8 mouse cellular contexts compared by ENCODE assay signal in genomic region chr16:23107946-23108759, GRCm38 (mm10). TPM values are rescaled to one million over a fixed set of nuclear protein-coding genes. Genes with fewer than 3 reads are reported as not detected.
DNase-seq lines count a peak whose midpoint lies in the region; ATAC-seq lines count a peak whose summit lies in the region.

No protein-coding gene starts in this region.

- DNase-seq in embryo, embryonic 10 days (ENCODE audit: low spot score): peak; percentile 85
- DNase-seq in gastrocnemius, postnatal 10 days: peak; percentile 85
- DNase-seq in induced T-regulatory cell, adult 2 months (ENCODE audit: low read depth): peak; percentile 87
- DNase-seq in left cerebral cortex, adult 9 months (ENCODE audit: low spot score in 2 of 2): peak; percentile 49 to 82
- peak; percentile 89 to 91 for DNase-seq in right cerebral cortex, postnatal 10 days (ENCODE audit: low spot score in 2 of 2)
- peak; percentile 84 for DNase-seq in urinary bladder, postnatal 14 days (ENCODE audit: low spot score)

- ATAC-seq in activated CD4-positive, CD25-positive, alpha-beta regulatory T cell, adult 4 months: peak; percentile 55

- peaks cover 48% of the 10 kb centered on the region for H3K4me1 ChIP-seq in megakaryocyte, embryonic 14.5 days

- H3K36me3 ChIP-seq in megakaryocyte, embryonic 14.5 days (replicated peaks; ENCODE audit: low read length): peaks cover 42% of the 10 kb centered on the region

- H3K27me3 ChIP-seq in megakaryocyte, embryonic 14.5 days (replicated peaks): no peaks in the 10 kb centered on the region

- H3K4me3 ChIP-seq in megakaryocyte, embryonic 14.5 days (replicated peaks): peak overlapping the region; percentile 99

- no peaks in the 10 kb centered on the region for H3K9me3 ChIP-seq in megakaryocyte, embryonic 14.5 days

RNA-seq across cellular contexts. Expression of gene Eif4a2, which starts 0.9 kb away (rescaled TPM):
- 100 to 1,000 TPM; 399 to 481 TPM for polyA plus RNA-seq in activated CD4-positive, CD25-positive, alpha-beta regulatory T cell, adult 4 months (2017; shearing (Covaris generic))
- 100 to 1,000 TPM; 272 to 309 TPM for total RNA-seq in gastrocnemius, postnatal 10 days (2021)
- 5.3 TPM in 1 of 2 replicates, not detected in the other for polyA plus RNA-seq in megakaryocyte, embryonic 14.5 days (2012; ENCODE audit: insufficient read depth, low replicate concordance)

RNA-seq across cellular contexts. Expression of gene Rfc4, which starts 19.4 kb away (rescaled TPM):
- 10 to 100 TPM; 51.8 to 68.2 TPM for polyA plus RNA-seq in activated CD4-positive, CD25-positive, alpha-beta regulatory T cell, adult 4 months (2017; shearing (Covaris generic))
- 1 to 10 TPM; 7.4 to 8.2 TPM for total RNA-seq in gastrocnemius, postnatal 10 days (2021)
- 26.5 TPM in 1 of 2 replicates, not detected in the other for polyA plus RNA-seq in megakaryocyte, embryonic 14.5 days (2012; ENCODE audit: insufficient read depth, low replicate concordance)

RNA-seq across cellular contexts. Expression of gene Adipoq, which starts 38.2 kb away (rescaled TPM):
- polyA plus RNA-seq in activated CD4-positive, CD25-positive, alpha-beta regulatory T cell, adult 4 months (2017; shearing (Covaris generic)): not detected
- total RNA-seq in gastrocnemius, postnatal 10 days (2021): 10 to 100 TPM; 12.4 to 15.1 TPM
- not detected in 2 replicates for polyA plus RNA-seq in megakaryocyte, embryonic 14.5 days (2012; ENCODE audit: insufficient read depth, low replicate concordance)

RNA-seq across cellular contexts. Expression of gene Kng1, which starts 50.5 kb away (rescaled TPM):
- under 1 TPM in 1 of 2 experiments, not detected in 1; 0.20 TPM for polyA plus RNA-seq in activated CD4-positive, CD25-positive, alpha-beta regulatory T cell, adult 4 months (2017; shearing (Covaris generic))
- 1 to 10 TPM in 1 of 2 experiments, not detected in 1; 1.7 TPM for total RNA-seq in gastrocnemius, postnatal 10 days (2021)
- 0.17 TPM in 1 of 2 replicates, not detected in the other for polyA plus RNA-seq in megakaryocyte, embryonic 14.5 days (2012; ENCODE audit: insufficient read depth, low replicate concordance)

Comparison
In these comparisons a context has a peak if more than half of its experiments do, and no peak if none do; other contexts are left out.
1. Peak in every context shown above with its lines: DNase-seq, ATAC-seq and H3K4me3 ChIP-seq.
2. RNA of gene Eif4a2, which starts 0.9 kb away (polyA plus RNA-seq): 399 to 481 TPM in activated CD4-positive, CD25-positive, alpha-beta regulatory T cell, adult 4 months; 5.3 TPM in megakaryocyte, embryonic 14.5 days; every median in the first group is over 10 times any median in the second.